Mouse (Mus musculus) cerebellum, postnatal 10 days (tissue): ENCODE measurements around the gene Gnb5.
"Not testable (repeated sequence)": the region's sequence is repeated elsewhere in the genome, so short reads cannot be mapped to it uniquely, and the experiment has no call there.

Experiments used
- DNase-seq, 2 experiments: peaks; one replicate each; pipeline ENCODE4 v3.0.0; 2021; ENCODE audit warnings: mixed read lengths in 2 of 2

Gene Gnb5

DNA sequence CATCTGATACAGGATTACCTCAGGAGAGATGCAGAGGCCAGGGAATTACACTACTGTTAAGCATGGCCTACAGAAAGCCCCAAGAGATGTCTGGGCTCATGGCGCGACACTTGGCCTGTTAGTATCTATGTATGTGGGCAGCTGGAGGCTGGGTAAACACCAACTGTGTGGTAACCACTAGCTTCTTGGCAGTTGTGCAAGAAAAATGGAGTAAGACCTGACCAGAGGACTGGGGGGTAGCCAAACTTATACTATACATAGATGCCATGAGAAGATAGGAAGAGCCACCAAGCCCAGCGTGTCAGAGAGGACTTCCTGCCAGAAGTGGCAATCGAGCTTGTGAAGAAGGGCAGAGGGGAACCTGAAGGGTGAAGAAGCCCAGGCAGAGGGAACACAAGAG is 56.1 kb downstream of the Gnb5 start:
- DNase-seq = peak in 1 of 2 experiments; percentile 12

GRCm38 (mm10) chr9:75363001-75363400 is 56.9 kb downstream of the Gnb5 start:
- DNase-seq = no peak

- not testable (repeated sequence) for DNase-seq
Observed at GRCm38 (mm10) chr9:75363702-75364101, 57.6 kb downstream of the Gnb5 start.

GRCm38 (mm10) chr9:75365195-75365594 is 59.1 kb downstream of the Gnb5 start:
- no peak for DNase-seq

- DNase-seq = no peak
Observed at GRCm38 (mm10) chr9:75366191-75366590, 60.1 kb downstream of the Gnb5 start.

- DNase-seq = no peak
Observed at GRCm38 (mm10) chr9:75368779-75369178, 62.7 kb downstream of the Gnb5 start.

GRCm38 (mm10) chr9:75375606-75376005 is 69.5 kb downstream of the Gnb5 start:
- DNase-seq = peak; percentile 81

GRCm38 (mm10) chr9:75376428-75376827 is 70.3 kb downstream of the Gnb5 start:
- no peak for DNase-seq

DNA sequence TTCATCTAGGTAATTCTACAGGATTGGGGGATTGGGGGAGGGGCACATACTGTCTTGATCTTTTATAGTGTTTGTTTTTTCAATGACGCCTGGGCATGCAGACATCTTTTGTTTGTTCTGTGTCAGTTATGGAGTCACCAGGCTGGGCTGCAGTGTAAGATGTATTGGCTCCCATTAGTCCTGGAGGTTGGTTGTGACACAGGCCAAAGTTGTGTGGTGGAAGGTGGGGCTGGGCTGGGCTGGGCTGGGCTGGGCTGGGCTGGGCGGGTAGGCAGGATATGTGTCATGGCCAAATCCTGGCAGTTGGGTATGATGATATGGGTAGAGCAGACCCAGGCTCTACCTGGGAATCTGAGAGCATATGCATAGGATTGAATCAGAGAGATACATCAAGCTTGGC is 72.7 kb downstream of the Gnb5 start:
- DNase-seq = no peak

DNA sequence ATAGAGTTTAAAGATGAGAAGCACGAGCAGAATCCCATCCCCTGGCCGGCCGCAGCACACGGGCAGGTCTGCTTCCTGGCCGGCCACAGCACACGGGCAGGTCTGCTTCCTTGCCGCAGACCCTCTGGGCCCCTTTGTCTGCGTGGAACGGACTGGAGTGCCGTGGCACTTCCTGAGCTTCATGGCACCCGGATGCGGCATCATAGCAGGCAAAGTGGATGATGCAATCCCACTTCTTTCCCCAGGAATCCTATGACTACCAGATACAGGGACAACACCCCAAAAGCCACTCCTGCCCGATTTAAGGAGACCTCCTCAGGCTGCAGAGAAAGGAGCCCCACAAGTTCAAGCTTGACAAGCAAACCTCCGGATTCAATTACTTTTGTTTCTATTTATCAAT is 76.7 kb downstream of the Gnb5 start:
- no peak for DNase-seq

DNA sequence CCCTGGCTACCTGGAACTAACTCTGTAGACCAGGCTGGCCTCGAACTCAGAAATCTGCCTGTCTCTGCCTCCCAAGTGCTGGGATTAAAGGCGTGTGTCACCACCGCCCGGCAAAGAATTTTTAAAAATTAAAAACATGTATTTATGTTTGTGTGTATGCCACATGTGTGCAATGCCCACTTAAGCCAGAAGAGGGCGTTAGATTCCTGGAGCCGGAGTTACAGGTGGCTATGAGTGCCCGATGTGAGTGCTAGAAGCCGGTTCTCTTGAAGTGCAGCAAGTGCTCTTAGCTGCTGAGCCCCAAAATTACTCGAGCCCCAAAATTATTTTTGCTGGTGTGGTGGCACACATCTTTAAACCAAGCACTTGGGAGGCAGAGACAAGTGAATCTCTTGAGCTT is 77.7 kb downstream of the Gnb5 start:
- DNase-seq = peak in 1 of 2 experiments; percentile 31

DNA sequence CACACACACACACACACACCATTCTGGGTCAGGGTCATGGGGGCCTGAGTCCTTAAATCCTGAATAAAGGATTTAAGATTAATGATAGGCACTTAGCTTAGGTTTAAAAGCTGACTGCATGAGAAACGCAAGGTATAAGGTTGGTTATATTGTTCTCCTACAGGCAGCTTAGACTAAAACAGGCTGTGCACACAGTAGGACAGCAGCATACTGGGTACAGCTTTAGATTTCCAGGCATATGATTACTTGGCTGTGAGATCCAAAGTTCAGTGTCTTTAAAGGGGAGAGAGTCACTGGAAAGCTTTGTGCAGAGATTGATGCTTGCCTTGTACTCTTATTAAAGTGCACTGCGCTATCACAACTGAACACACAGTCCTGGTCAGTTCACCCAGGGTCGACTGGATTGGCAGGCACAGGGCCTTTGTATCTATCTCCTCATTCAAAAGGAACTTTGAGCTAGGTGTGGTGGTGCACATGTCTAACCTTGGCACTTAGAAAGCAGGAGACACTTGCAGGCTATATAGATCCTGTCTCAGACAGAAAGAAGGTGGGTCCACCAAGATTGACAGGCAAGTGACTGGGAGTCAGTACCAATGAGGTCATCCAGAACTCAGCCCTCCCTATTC is 78.4 kb downstream of the Gnb5 start:
- DNase-seq = no peak

- no peak for DNase-seq
Observed at GRCm38 (mm10) chr9:75385218-75385974, 79.3 kb downstream of the Gnb5 start.

- DNase-seq = no peak
Observed at GRCm38 (mm10) chr9:75393251-75393650, 87.2 kb downstream of the Gnb5 start.
